Mouse (Mus musculus) left cerebral cortex, postnatal 14 days (tissue): ENCODE results near the gene 1700003F12Rik. TPM values are rescaled to one million over a fixed set of nuclear protein-coding genes. Genes with fewer than 3 reads are reported as not detected.

Experiments
- DNase-seq, 2 experiments: peaks; one replicate each; pipeline ENCODE4 v3.0.0; 2021 to 2022; ENCODE audit warnings: low spot score in 2 of 2, mixed read lengths in 1 of 2
- intact Hi-C: fragments of 180-260 bp; cut with DNase I; formaldehyde crosslinking; loops from one replicate; pipeline ENCODE4 v1.15.1; 2025
- total RNA-seq, 2 experiments: library from RNA; stranded (reverse); gene quantifications; 2 replicates each; pipeline ENCODE4 v1.2.3; 2021

The 1700003F12Rik gene
- total RNA-seq, 2 experiments from 2014 or later = 0.68 TPM; not detected in 1

GRCm38 (mm10) chr2:154543567-154544347 is 3.1 kb upstream of the 1700003F12Rik start:
- intact Hi-C loops = no loop called here

GRCm38 (mm10) chr2:154548688-154549087 is 1.8 kb downstream of the 1700003F12Rik start:
- no peak for DNase-seq
- intact Hi-C loops = no loop called here

More at GRCm38 (mm10) chr2:154543567-154544347, 3.1 kb upstream of the 1700003F12Rik start:
- peak; percentile 75 to 85 for DNase-seq

- DNase-seq = peak; percentile 66 to 74
- intact Hi-C loops = no loop called here
Observed at GRCm38 (mm10) chr2:154549127-154549885, 2.4 kb downstream of the 1700003F12Rik start.

GRCm38 (mm10) chr2:154549886-154550189 is 3.0 kb downstream of the 1700003F12Rik start:
- DNase-seq = no peak
- intact Hi-C loops = no loop called here

GRCm38 (mm10) chr2:154550937-154551336 is 4.1 kb downstream of the 1700003F12Rik start:
- no peak for DNase-seq
- intact Hi-C loops = no loop called here

- DNase-seq = no peak
- intact Hi-C loops = no loop called here
Observed at GRCm38 (mm10) chr2:154551476-154551875, 4.6 kb downstream of the 1700003F12Rik start, which contains the start of gene Actl10. Gene Actl10, plus strand, starts transcription at chr2:154551776.

GRCm38 (mm10) chr2:154551927-154552326 is 5.0 kb downstream of the 1700003F12Rik start:
- intact Hi-C loops = no loop called here
- DNase-seq = no peak

- peak; percentile 73 to 86 for DNase-seq
- intact Hi-C loops = no loop called here
Observed at GRCm38 (mm10) chr2:154552424-154552907, 5.6 kb downstream of the 1700003F12Rik start.

GRCm38 (mm10) chr2:154555235-154555634 is 8.3 kb downstream of the 1700003F12Rik start:
- intact Hi-C loops = loop anchor here (2.0 to 5.0 kb wide), 2 partner anchors 30 to 57 kb away; partner anchors contain the start of genes 4930519P11Rik and Zfp341
- DNase-seq = peak; percentile 64 to 88

GRCm38 (mm10) chr2:154557184-154557832 is 10.4 kb downstream of the 1700003F12Rik start:
- intact Hi-C loops = loop anchor here (5.0 kb wide), 1 partner anchor 55 kb away; the partner anchor contains the start of genes 4930519P11Rik and Zfp341
- peak in 1 of 2 experiments; percentile 62 for DNase-seq

- DNase-seq = peak; percentile 60 to 72
- intact Hi-C loops = loop anchor here (5.0 kb wide), 1 partner anchor 54 kb away; the partner anchor contains the start of genes 4930519P11Rik and Zfp341
Observed at GRCm38 (mm10) chr2:154558264-154559039, 11.6 kb downstream of the 1700003F12Rik start, which contains the start of gene Necab3. Gene Necab3, minus strand, starts transcription at chr2:154558890.

GRCm38 (mm10) chr2:154563612-154564170 is 16.8 kb downstream of the 1700003F12Rik start:
- intact Hi-C loops = no loop called here
- no peak for DNase-seq

GRCm38 (mm10) chr2:154565562-154565961 is 18.7 kb downstream of the 1700003F12Rik start:
- no peak for DNase-seq
- intact Hi-C loops = no loop called here

- intact Hi-C loops = no loop called here
- no peak for DNase-seq
Observed at GRCm38 (mm10) chr2:154566641-154567040, 19.8 kb downstream of the 1700003F12Rik start.

GRCm38 (mm10) chr2:154567766-154568165 is 20.9 kb downstream of the 1700003F12Rik start:
- DNase-seq = no peak
- intact Hi-C loops = no loop called here

- intact Hi-C loops = no loop called here
- DNase-seq = no peak
Observed at GRCm38 (mm10) chr2:154568329-154569070, 21.6 kb downstream of the 1700003F12Rik start.

- intact Hi-C loops = no loop called here
- DNase-seq = peak; percentile 55 to 66
Observed at GRCm38 (mm10) chr2:154569071-154569748, 22.3 kb downstream of the 1700003F12Rik start.
